Mouse (Mus musculus): ENCODE measurements around the gene Fuz. TPM values are rescaled to one million over a fixed set of nuclear protein-coding genes. Genes with fewer than 3 reads are reported as not detected.
"Not testable (repeated sequence)": the region's sequence is repeated elsewhere in the genome, so short reads cannot be mapped to it uniquely, and the experiment has no call there.

Fuz gene
- total RNA-seq, 2 experiments from 2014 or later = 12.2 to 18.2 TPM

GRCm38 (mm10) chr7:44859896-44860295 lies 36.0 kb upstream of the Fuz start:
- intact Hi-C loops (cut with DNase I) = no loop called here
- no peak for DNase-seq

DNA sequence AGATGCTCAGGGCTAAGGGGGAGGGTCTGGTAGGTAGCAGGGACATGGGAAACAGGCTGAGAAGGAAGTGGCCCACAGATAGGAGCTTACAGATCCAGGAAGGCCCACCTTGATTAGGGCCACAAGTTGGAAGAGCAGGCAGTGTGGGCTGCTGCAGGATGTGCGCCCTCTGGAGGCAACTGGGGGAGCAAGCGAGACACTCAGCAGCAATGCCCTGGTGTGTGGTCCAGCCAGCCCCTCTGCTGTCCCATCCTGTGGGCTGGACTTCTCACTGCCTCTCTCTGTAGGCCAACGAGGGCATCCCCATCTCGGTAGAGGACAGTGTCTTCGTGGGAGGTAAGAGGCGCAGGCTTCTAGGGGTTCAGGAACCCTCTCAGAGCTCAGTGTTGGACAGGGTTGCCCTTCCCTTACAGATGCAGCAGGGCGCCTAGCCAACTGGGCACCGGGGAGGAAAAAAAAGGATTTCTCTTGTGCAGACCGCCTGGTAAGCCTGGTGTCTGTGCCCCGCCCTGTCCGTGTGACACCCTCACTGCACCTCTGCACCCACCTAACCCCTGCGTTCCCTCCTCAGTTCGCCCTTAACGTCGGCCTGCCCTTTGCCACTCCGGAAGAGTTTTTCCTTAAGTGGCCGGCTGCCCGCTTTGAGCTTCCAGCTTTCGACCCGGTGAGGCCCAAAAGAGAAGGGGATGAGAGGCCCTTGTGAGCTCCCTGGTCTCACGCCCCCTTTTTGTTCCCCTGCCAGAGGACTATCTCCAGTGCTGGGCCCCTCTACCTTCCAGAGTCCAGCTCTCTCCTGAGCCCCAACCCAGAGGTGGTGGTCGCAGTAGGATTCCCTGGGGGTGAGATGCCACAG lies 35.1 kb upstream of the Fuz start:
- peak; percentile 75 to 87 for DNase-seq
- intact Hi-C loops (cut with DNase I) = no loop called here

GRCm38 (mm10) chr7:44861429-44861816 lies 34.5 kb upstream of the Fuz start:
- intact Hi-C loops (cut with DNase I) = no loop called here
- no peak for DNase-seq

- intact Hi-C loops (cut with DNase I) = no loop called here
Measured at GRCm38 (mm10) chr7:44862434-44862833, 33.4 kb upstream of the Fuz start.

DNA sequence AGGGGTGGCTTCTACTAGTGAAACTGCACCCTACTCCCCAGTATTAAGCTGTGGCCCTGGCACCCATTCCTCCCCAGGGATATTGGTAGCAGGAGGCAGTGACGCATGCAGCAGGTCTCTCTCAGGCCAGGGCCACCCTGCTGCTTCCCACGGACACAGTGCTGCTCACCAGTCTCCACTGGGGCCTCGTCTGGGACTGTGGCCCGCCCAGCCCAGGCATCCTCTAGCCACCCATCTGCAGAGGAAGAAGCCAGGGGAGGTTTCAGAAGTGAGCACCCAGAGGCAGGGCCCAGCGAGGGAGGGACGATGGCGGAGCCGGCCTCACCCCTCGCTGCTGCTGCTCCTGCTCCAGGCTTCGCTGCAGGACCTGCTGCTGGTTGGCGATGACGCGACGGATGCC lies 32.7 kb upstream of the Fuz start:
- no peak for DNase-seq
- intact Hi-C loops (cut with DNase I) = no loop called here

More at GRCm38 (mm10) chr7:44862434-44862833, 33.4 kb upstream of the Fuz start:
- no peak for DNase-seq

- no peak for DNase-seq
- intact Hi-C loops (cut with DNase I) = no loop called here
Measured at GRCm38 (mm10) chr7:44863982-44864494, 31.8 kb upstream of the Fuz start.

DNA sequence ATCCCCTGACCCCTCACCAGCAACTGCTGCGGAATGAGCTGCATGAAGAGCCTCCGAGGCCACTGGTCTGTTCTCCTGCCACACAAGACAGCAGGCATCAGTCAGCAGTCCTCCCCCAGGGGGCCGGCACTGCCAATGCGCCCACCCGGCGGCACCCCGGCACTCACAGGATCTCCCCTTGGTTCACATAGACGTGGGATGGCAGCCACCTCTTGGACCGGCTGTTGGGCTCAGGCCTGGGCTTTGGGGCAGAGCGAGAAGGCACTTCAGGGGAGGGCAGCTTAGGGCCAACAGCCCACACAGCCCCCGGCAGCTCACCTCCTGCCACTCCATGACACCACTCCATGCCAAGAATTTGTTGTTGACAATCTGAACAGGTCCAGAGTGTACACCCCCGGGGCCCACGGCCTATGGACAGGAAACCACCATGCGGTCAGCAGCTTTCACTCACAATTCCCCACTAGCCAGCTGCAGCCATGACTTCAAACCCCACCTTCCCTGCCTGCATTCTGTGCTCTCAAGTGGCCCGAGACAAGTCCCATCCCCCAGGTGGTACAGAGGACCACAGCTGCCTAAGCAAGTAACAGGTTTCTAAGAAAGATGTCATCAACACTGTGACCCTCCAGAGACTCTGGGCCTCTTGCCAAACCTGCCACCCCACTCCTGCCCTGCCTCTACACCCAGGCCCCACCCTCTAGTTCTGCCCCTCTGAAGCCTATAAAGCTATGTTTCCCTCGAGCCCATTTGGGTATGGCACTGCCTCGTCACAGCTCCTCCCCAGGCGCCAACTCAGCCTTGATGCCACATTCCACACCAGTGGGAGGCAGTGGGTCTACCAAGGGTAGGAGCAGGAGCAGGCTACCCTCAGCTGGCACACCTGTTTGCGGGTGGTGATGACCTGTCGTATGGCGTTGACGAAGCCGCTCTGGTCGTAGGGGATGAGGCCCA lies 31.0 kb upstream of the Fuz start:
- no peak for DNase-seq
- intact Hi-C loops (cut with DNase I) = no loop called here

DNA sequence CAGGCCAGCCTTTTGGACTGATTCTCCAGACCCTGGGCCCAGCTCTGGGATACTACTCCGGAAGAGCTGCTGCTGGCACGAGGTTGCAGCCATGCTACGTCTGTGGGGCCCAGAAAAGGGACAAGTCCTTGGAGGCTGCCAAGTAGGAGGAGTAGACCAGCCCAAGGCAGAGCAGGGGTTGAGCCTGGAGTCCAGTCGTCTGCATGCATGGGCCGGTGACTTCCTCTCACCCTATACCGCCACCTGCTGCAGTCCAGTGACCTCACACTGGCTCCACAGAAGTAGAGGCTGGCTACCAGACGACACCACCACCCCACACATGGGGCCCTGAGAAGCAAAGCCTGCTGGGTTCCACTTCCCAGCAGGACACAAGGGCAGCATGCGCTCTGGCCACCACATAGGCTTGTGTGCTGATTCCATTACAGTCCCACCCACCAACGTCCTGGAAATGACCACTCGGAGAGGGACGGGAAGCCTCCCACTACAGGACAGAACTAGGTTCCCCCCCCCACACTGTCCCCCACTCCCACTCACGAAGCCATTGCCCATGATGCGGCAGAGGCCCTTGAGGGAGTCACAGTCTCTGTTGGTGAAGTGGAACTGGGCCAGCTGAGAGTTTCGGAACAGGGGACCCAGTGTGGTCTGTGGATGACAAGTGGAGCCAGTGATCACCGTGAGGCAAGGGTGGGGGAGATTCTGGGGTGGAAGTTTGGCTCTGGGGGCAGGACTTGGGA lies 29.4 kb upstream of the Fuz start:
- intact Hi-C loops (cut with DNase I) = no loop called here
- DNase-seq = peak; percentile 85 to 87

- intact Hi-C loops (cut with DNase I) = no loop called here
- no peak for DNase-seq
Measured at GRCm38 (mm10) chr7:44867010-44867702, 28.7 kb upstream of the Fuz start.

DNA sequence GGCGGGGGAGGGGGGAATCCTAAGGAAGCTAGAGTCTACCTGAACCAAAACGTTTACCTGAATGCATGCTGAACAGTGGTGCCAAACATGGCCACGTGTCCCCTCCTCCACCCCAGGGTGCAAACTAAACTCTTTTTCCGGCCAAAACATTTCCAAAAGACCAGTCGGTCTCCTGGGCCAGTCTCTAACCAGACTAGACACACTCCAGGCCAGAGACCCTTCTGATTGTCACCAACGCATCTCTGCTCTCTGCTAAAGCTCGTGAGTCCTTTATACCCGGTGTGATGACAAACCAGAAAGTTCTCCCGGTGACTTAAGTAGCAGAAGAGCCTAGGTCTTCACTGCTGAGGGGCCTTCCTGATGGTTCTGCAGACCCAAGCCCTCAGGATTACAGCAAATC lies 28.1 kb upstream of the Fuz start:
- intact Hi-C loops (cut with DNase I) = no loop called here
- DNase-seq = no peak

- intact Hi-C loops (cut with DNase I) = no loop called here
- DNase-seq = peak in 1 of 2 experiments; percentile 52
Measured at GRCm38 (mm10) chr7:44868465-44868864, 27.4 kb upstream of the Fuz start.

DNA sequence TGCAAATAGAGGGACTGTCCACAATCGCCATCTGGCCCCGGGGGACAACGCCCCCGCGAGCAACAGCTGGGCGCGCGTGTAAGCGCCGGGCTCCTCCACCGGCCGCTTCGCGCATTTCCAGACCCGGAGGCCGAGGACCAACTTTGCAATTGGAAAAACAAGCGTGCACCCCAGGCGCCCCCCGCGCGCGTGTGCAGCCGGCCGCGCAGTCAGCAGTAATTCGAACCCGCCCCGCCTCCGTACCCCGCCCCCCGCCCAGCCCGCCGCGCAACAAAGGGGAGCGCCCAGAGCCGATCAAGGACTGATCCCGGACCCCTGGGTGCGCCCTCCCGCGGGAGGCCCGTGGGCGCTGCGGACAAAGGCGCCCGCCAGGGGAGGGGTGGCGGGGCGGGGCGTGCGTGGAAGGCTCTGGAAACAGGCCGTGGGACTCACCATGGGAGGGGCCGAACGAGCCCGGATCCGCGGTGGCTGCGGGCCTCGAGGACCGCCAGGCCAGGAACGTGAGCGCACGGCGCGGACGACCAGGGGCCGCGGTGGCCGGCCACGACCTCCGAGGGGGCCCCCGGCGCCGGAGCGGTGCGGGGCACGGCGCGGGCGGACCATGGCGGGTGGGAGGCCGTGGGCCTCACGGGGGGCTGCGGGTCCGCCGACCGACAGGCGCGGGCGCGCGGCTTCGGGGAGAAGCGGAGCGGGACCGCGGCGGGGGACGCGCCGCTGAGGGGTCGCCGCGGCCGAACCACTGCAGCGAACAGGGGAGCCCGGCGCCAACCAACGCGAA lies 26.8 kb upstream of the Fuz start:
- intact Hi-C loops (cut with DNase I) = no loop called here
- DNase-seq = peak; percentile 78 to 79

DNA sequence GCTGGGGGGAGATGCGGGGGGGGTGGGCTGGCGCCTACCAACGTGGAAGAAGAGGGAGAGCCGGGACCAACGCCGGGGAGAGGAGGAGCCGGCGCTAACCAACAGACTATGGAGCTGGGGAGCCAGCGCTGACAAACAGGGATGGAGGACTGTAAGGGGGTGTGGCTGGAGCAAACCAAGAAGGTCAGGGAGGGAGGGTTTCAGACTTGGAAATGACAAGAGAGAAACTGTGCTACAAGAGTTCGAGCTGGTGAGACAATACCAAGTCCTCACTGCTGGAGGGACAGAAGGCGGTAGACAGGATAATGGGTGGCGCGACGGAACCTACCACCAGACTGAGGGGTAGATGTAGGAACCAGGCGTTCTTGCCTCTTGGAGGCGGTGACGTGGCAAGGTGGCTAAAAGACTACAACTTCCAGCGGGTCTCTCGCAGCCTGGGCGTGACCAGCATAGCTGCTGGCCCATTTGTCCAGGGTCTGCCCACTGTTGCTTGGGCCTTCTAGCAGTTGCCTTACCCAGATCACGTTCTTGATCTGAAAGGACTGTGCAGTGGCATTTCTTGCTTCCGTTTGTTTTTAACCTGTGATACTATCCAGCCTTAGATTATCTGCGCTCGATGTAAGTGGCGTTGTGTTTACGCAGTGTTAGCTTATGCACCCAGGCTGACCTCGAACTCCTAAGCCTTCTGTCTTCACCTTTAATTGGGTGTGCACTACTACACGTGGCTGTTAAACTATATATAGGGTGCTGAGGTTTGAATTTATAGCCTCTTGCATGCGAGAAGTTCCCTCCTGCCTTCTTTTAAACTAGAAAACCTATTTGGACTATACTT lies 26.0 kb upstream of the Fuz start, which contains the start of gene Ptov1:
Gene Ptov1, minus strand, starts transcription at position 92 of the 832 bp plus-strand sequence.
- intact Hi-C loops (cut with DNase I) = no loop called here

GRCm38 (mm10) chr7:44870614-44871013 lies 25.3 kb upstream of the Fuz start:
- intact Hi-C loops (cut with DNase I) = no loop called here
- DNase-seq = no peak

More for the DNA sequence above, 26.0 kb upstream of the Fuz start, which contains the start of gene Ptov1:
- DNase-seq = peak; percentile 94

DNA sequence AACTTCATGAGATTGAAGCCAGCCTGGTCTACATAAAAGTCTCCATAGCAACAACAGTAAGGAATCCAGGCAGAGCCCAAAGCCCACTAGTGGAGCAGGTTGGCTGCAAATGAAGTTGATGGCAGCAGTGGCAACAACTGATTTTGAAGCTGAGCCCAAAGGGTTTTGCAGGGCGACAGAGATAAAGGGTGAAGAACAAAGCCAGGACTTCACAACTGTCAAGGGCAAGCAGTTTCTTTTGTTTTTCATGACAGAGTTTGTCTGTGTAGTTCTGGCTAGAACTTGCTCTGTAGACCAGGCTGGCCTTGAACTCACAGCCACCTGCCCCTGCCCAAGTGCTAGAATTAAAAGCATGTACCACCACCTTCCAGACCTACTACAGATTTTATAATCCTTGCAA lies 24.7 kb upstream of the Fuz start:
- DNase-seq = no peak
- intact Hi-C loops (cut with DNase I) = no loop called here

- intact Hi-C loops (cut with DNase I) = loop anchor here (2.0 kb wide), 1 partner anchor 19 kb away; no protein-coding TSS in a partner anchor
- not testable (repeated sequence) for DNase-seq
Measured at GRCm38 (mm10) chr7:44871774-44872173, 24.1 kb upstream of the Fuz start.

DNA sequence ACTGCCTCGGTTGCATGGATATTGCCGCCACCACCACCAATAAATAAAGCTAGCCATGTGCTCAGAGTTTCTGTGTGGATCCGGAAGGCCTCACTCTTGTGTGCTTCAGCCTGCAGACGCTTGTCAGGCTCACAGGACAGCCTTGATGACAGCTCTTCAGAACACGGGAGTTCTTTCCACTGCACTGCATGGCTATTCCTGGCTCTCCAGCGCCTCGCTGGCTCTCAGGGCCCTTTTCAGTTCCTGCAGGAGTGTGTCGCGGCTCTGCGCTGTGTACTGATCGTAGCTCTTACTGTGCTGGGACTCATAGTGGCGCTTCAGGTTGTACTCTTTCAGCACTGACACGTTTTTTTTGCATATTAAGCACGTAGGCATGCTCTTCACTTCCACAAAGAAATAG lies 18.0 kb upstream of the Fuz start:
- DNase-seq = peak in 1 of 2 experiments; percentile 59
- intact Hi-C loops (cut with DNase I) = no loop called here

GRCm38 (mm10) chr7:44883036-44883435 lies 12.8 kb upstream of the Fuz start:
- intact Hi-C loops (cut with DNase I) = no loop called here

More at GRCm38 (mm10) chr7:44883036-44883435, 12.8 kb upstream of the Fuz start:
- no peak for DNase-seq

All from heart, postnatal 10 days (tissue).